Mouse (Mus musculus): ENCODE measurements around the gene Cntnap1. TPM values are rescaled to one million over a fixed set of nuclear protein-coding genes. Genes with fewer than 3 reads are reported as not detected.

Cntnap1 gene
- polyA plus RNA-seq, 1 experiment from 2014 or later: 0.57 TPM

DNA sequence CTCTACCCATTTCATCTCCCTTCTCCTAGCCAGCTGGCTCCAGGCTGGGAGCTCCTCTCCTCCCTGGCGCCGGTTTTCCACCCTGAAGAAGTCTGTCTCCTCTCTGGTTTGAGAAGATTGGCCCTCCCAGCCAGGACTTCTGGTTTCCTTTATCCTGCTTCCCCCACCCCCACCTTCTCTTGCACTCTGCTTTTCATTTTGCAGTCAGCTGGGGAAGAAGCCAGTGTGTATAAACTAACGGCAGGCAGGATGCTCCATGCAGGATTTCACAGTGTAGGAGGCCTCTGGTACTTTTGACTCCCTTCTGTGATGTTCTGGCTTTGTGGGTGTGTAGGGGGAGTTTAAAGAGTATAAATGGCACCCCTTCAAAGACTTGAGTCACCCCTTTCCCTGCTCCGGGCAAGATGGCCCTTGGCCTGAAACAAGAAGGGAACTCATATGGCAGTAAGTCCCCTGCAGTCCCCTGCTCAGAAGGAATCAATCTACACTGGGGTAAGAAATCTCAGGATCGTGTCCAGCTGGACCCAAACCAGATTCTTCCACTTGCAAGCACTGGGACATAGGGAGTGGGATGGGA, 67.8 kb downstream of the Cntnap1 start:
- WGBS: 57% methylated on average over 5 of the region's 5 CpGs
- Histone ChIP-seq H3K4me2 (no peak overlapping the region), H3K4me3 (replicated peaks) (no peak overlapping the region), H3K9ac (no peak overlapping the region), H3K27me3 (0 out of 2 replicates have a peak, but pooled peaks cover 5% of the 10 kb centered on the region), H3K36me3 (replicated peaks) (no peaks in the 10 kb centered on the region), H3K27ac (no peak overlapping the region), H3K4me1 (no peaks in the 10 kb centered on the region), H3K9me3 (no peaks in the 10 kb centered on the region)
- ATAC-seq (ENCODE audit: low FRiP score): no peak

Small RNAs within 50 kb of the gene (microRNA-seq; reads per million reads assigned to microRNA genes)
- not detected for gene Gm27626

Other genes starting within 250 kb of the Cntnap1 start
- 30.8 and 34.1 TPM in 2 replicates for gene Stat3, start 231.0 kb upstream of the Cntnap1 start, polyA plus RNA-seq (2016; fragmentation: Nextera tagmentation; extraction: Ambion mirVana)
- 29.9 and 35.6 TPM in 2 replicates for gene Cavin1, start 199.6 kb upstream of the Cntnap1 start, polyA plus RNA-seq (2016; fragmentation: Nextera tagmentation; extraction: Ambion mirVana)
- gene Atp6v0a1, start 161.1 kb upstream of the Cntnap1 start, polyA plus RNA-seq (2016; fragmentation: Nextera tagmentation; extraction: Ambion mirVana): 48.9 and 54.9 TPM in 2 replicates
- 7.8 and 8.7 TPM in 2 replicates for gene Naglu, start 100.5 kb upstream of the Cntnap1 start, polyA plus RNA-seq (2016; fragmentation: Nextera tagmentation; extraction: Ambion mirVana)
- 0.19 and 0.33 TPM in 2 replicates for gene Hsd17b1, start 92.1 kb upstream of the Cntnap1 start, polyA plus RNA-seq (2016; fragmentation: Nextera tagmentation; extraction: Ambion mirVana)
- 50.7 and 50.9 TPM in 2 replicates for gene Coasy, start 88.0 kb upstream of the Cntnap1 start, polyA plus RNA-seq (2016; fragmentation: Nextera tagmentation; extraction: Ambion mirVana)
- 47.6 and 52.6 TPM in 2 replicates for gene Mlx, start 83.2 kb upstream of the Cntnap1 start, polyA plus RNA-seq (2016; fragmentation: Nextera tagmentation; extraction: Ambion mirVana)
- 59.0 and 62.1 TPM in 2 replicates for gene Psmc3ip, start 75.1 kb upstream of the Cntnap1 start, polyA plus RNA-seq (2016; fragmentation: Nextera tagmentation; extraction: Ambion mirVana)
- gene Retreg3, start 50.6 kb upstream of the Cntnap1 start, polyA plus RNA-seq (2016; fragmentation: Nextera tagmentation; extraction: Ambion mirVana): 18.6 and 19.3 TPM in 2 replicates
- gene Tubg1, start 50.6 kb upstream of the Cntnap1 start, polyA plus RNA-seq (2016; fragmentation: Nextera tagmentation; extraction: Ambion mirVana): 103 and 108 TPM in 2 replicates
- gene Tubg2, start 14.6 kb upstream of the Cntnap1 start, polyA plus RNA-seq (2016; fragmentation: Nextera tagmentation; extraction: Ambion mirVana): 7.6 and 8.3 TPM in 2 replicates
- 9.2 and 9.6 TPM in 2 replicates for gene Plekhh3, start 828 bp downstream of the Cntnap1 start, polyA plus RNA-seq (2016; fragmentation: Nextera tagmentation; extraction: Ambion mirVana)
- gene Ccr10, start 4.9 kb downstream of the Cntnap1 start, polyA plus RNA-seq (2016; fragmentation: Nextera tagmentation; extraction: Ambion mirVana): 0.10 TPM in 1 of 2 replicates, not detected in the other
- gene Ezh1, start 55.9 kb downstream of the Cntnap1 start, polyA plus RNA-seq (2016; fragmentation: Nextera tagmentation; extraction: Ambion mirVana): 11.1 and 12.5 TPM in 2 replicates
- 43.7 and 49.6 TPM in 2 replicates for gene Ramp2, start 75.5 kb downstream of the Cntnap1 start, polyA plus RNA-seq (2016; fragmentation: Nextera tagmentation; extraction: Ambion mirVana)
- gene Vps25, start 83.2 kb downstream of the Cntnap1 start, polyA plus RNA-seq (2016; fragmentation: Nextera tagmentation; extraction: Ambion mirVana): 90.4 and 93.1 TPM in 2 replicates
- 5.7 and 7.5 TPM in 2 replicates for gene Wnk4, start 90.0 kb downstream of the Cntnap1 start, polyA plus RNA-seq (2016; fragmentation: Nextera tagmentation; extraction: Ambion mirVana)
- 1.6 TPM in 2 replicates for gene Cntd1, start 108.5 kb downstream of the Cntnap1 start, polyA plus RNA-seq (2016; fragmentation: Nextera tagmentation; extraction: Ambion mirVana)
- gene Coa3, start 108.6 kb downstream of the Cntnap1 start, polyA plus RNA-seq (2016; fragmentation: Nextera tagmentation; extraction: Ambion mirVana): 178 and 183 TPM in 2 replicates
- 164 and 169 TPM in 2 replicates for gene Becn1, start 131.8 kb downstream of the Cntnap1 start, polyA plus RNA-seq (2016; fragmentation: Nextera tagmentation; extraction: Ambion mirVana)
- 182 and 189 TPM in 2 replicates for gene Psme3, start 145.7 kb downstream of the Cntnap1 start, polyA plus RNA-seq (2016; fragmentation: Nextera tagmentation; extraction: Ambion mirVana)
- gene Aoc2, start 154.5 kb downstream of the Cntnap1 start, polyA plus RNA-seq (2016; fragmentation: Nextera tagmentation; extraction: Ambion mirVana): 2.9 and 3.1 TPM in 2 replicates
- not detected in 2 replicates for gene Aoc3, start 160.1 kb downstream of the Cntnap1 start, polyA plus RNA-seq (2016; fragmentation: Nextera tagmentation; extraction: Ambion mirVana)
- gene G6pc, start 197.0 kb downstream of the Cntnap1 start, polyA plus RNA-seq (2016; fragmentation: Nextera tagmentation; extraction: Ambion mirVana): not detected in 2 replicates
- 94.3 and 98.7 TPM in 2 replicates for gene Aarsd1, start 247.1 kb downstream of the Cntnap1 start, polyA plus RNA-seq (2016; fragmentation: Nextera tagmentation; extraction: Ambion mirVana)